Mouse (Mus musculus) liver, embryonic 12.5 days (tissue): ENCODE results near the gene Emc3. TPM values are rescaled to one million over a fixed set of nuclear protein-coding genes. Genes with fewer than 3 reads are reported as not detected.
A peak's percentile ranks its signal among the peaks of the same experiment; 100 is the strongest.

Source experiments
- ATAC-seq: fragments of 200-750 bp; cut with Nextera tagmentation; 2 replicates; pipeline ENCODE4 v1.8.0; 2017; ENCODE audit warnings: moderate number of reproducible peaks, mild to moderate bottlenecking, moderate library complexity
- H3K27ac ChIP-seq: fragments of 300-500 bp; sonication (generic); 2 replicates; pipeline ENCODE4 v1.5.1; 2016; ENCODE audit warnings: mild to moderate bottlenecking
- H3K27me3 ChIP-seq: fragments of 300-500 bp; sonication (generic); replicated peaks from 2 replicates; pipeline ENCODE4 v1.6.1; 2016; ENCODE audit warnings: mild to moderate bottlenecking, moderate library complexity
- H3K36me3 ChIP-seq: fragments of 300-500 bp; sonication (generic); 2 replicates; pipeline ENCODE4 v1.6.1; 2016; ENCODE audit warnings: mild to moderate bottlenecking, moderate library complexity
- H3K4me1 ChIP-seq: fragments of 300-500 bp; sonication (generic); 2 replicates; pipeline ENCODE4 v1.6.1; 2016
- H3K4me2 ChIP-seq: fragments of 300-500 bp; sonication (generic); 2 replicates; pipeline ENCODE4 v1.6.1; 2016; ENCODE audit warnings: mild to moderate bottlenecking, moderate library complexity
- H3K4me3 ChIP-seq: fragments of 300-500 bp; sonication (generic); 2 replicates; pipeline ENCODE4 v1.5.1; 2016; ENCODE audit warnings: mild to moderate bottlenecking, moderate library complexity
- H3K9ac ChIP-seq: fragments of 300-500 bp; sonication (generic); 2 replicates; pipeline ENCODE4 v1.6.1; 2016; ENCODE audit warnings: mild to moderate bottlenecking, moderate library complexity
- H3K9me3 ChIP-seq: fragments of 300-500 bp; sonication (generic); replicated peaks from 2 replicates; pipeline ENCODE4 v1.6.1; 2016; ENCODE audit warnings: mild to moderate bottlenecking, moderate library complexity
- WGBS: fragments of 180-500 bp; shearing (Covaris S2); methylation state at CpG from one replicate; pipeline ENCODE4 v1.1.7; 2016; ENCODE audit not compliant: insufficient replicate concordance; 5-methylcytosine and 5-hydroxymethylcytosine counted together
- polyA plus RNA-seq: library from polyadenylated mRNA; unstranded; fragments of >200 nt; fragmentation: Nextera tagmentation; extraction: Ambion mirVana; gene quantifications from 2 replicates; pipeline ENCODE4 v1.2.1, GENCODE M21; 2016

Gene Emc3
- polyA plus RNA-seq, 1 experiment from 2014 or later: 56.5 TPM

DNA sequence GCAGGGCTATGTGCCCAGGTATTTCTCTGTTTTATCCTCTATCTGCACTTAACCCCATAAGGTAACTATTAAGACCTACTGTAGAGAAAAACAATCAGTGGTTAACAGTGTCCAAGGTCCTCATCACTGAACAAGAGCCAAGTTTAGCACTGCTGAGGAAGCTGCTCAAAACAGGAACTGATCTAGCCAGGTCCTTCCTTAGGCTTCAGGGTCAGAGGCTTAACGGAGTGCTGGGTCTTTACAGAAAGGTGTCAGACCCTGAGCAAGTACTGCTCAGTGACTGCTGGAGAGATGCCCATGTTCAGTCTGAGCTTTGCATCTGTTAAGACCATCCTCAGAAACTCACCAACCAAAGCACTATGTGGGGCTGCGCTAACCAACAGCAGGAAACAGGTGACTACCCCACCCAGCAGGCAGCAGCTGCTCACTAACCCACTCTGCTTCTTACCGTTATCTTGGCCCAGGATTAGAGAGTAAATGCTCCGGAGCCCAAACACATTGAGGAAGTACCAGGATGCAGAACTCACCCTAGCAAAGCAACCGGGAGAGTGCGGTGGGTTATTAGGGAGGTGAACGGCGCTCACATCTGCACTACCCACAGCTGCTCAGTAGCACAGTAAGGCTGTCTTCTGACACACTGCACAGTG, 13.9 kb downstream of the Emc3 start:
- ATAC-seq: 0 out of 2 replicates have a peak, but pooled peaks have one; percentile 18
- H3K4me3 ChIP-seq: no peak overlapping the region
- H3K9ac ChIP-seq: no peak overlapping the region
- no peaks in the 10 kb centered on the region for H3K4me1 ChIP-seq
- peaks cover 99% of the 10 kb centered on the region for H3K36me3 ChIP-seq
- H3K4me2 ChIP-seq: no peak overlapping the region
- WGBS: 65% methylated on average over 8 of the region's 8 CpGs
- no peak overlapping the region for H3K27ac ChIP-seq
- H3K9me3 ChIP-seq: no peaks in the 10 kb centered on the region
- H3K27me3 ChIP-seq: no peaks in the 10 kb centered on the region

DNA sequence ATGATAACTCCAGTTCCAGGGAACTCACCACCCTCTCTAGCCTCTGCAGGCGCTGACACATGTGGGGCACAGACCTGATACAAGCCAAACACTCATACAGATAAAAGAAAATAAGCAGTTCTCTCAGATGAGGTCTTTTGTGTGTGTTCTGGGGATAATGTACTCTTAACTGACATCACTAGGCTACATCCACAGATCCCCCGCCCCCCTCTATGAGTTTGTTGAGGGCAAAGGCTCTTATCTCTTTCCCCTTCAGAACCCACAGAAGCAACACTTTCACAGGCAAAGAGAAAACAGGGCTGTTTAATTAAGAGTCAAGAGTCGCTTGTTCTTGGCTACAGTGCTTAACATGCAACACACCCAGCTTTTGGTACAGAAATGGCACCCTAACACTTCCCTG, 16.9 kb downstream of the Emc3 start:
- WGBS: 78% methylated on average over 3 of the region's 3 CpGs
- H3K27ac ChIP-seq: no peak overlapping the region
- no peak for ATAC-seq

DNA sequence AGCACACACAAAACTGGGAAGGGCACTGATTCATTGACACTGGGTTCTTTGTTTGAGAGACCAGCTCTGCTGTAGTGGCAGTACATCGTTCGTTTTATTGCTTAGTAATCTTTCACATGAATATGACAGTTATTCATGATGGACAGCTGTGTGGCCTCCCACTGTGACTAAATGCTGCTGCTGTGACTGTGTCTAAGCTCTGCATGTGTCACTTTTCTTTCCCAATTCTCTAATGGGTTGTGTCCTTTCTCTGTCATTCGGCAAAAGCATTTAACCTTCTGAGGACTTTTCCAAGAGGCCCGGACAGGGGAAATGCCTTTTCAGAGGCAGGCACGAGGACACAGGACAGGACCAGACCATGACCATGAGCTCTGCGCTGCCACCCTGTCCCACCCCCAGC, 17.5 kb downstream of the Emc3 start:
- H3K27ac ChIP-seq: no peak overlapping the region
- no peaks in the 10 kb centered on the region for H3K9me3 ChIP-seq
- ATAC-seq: no peak
- H3K27me3 ChIP-seq: no peaks in the 10 kb centered on the region
- no peaks in the 10 kb centered on the region for H3K4me1 ChIP-seq
- no peak overlapping the region for H3K9ac ChIP-seq
- H3K4me2 ChIP-seq: no peak overlapping the region
- peaks cover 67% of the 10 kb centered on the region for H3K36me3 ChIP-seq
- no peak overlapping the region for H3K4me3 ChIP-seq
- WGBS: 85% methylated on average over 6 of the region's 6 CpGs

More for the DNA sequence above, 16.9 kb downstream of the Emc3 start:
- H3K9me3 ChIP-seq: no peaks in the 10 kb centered on the region
- no peak overlapping the region for H3K4me2 ChIP-seq
- H3K36me3 ChIP-seq: peaks cover 73% of the 10 kb centered on the region
- H3K4me3 ChIP-seq: no peak overlapping the region
- H3K27me3 ChIP-seq: no peaks in the 10 kb centered on the region
- no peaks in the 10 kb centered on the region for H3K4me1 ChIP-seq
- H3K9ac ChIP-seq: no peak overlapping the region

DNA sequence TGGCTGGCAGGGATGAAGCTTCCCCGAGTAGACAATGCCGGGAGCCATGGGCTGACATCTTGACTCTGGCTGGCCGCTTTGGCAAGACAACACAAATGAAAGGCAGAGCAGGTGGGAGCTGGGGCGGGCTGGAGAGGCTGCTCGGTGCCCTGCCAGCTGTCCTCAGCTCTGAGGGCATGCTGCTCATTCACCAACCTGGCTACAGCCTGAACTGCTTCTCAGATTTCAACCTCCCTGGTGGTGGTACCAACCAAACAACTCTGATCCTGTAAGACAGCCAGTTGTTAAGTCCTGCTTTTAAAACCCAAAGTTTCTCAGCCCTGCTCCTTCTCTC, 22.5 kb downstream of the Emc3 start:
- peaks cover 17% of the 10 kb centered on the region for H3K36me3 ChIP-seq
- H3K4me2 ChIP-seq: no peak overlapping the region
- no peak for ATAC-seq
- no peaks in the 10 kb centered on the region for H3K9me3 ChIP-seq
- H3K4me1 ChIP-seq: no peaks in the 10 kb centered on the region
- H3K27ac ChIP-seq: no peak overlapping the region
- 61% methylated on average over 5 of the region's 5 CpGs for WGBS
- H3K4me3 ChIP-seq: no peak overlapping the region
- no peak overlapping the region for H3K9ac ChIP-seq
- H3K27me3 ChIP-seq: 0 out of 2 replicates have a peak, but pooled peaks cover 4% of the 10 kb centered on the region

DNA sequence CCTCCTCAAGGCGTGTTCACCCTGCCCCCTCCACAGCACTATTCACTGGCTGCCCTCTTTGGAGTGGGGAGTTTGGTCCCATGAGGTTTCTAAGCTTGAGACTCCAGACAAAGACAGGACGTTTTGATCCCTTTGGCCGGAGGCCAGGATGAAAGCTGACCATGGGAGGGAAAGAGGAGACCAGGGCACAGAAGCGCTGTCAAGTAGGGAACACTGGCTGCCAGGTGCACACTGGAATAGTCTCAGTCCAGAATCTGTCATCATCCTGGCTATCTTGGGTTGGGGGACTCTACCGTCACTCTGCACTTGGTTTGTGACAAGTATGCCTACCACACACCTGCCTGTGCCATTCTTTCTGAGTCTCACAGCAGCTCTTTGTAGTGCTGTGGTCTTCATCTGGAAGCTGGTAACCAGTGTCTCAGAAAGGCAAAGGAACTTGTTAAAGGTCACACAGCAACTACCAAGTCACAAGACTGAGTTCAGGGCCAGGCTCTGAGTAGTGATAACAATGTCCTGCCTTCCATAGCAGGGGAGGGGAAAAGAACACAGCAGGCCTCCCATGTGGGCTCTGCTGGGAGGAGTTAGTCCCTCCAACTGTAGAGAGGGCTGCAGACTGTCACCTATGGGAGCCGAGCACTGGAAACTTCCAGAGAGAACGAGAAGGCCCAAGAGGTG, 23.0 kb downstream of the Emc3 start:
- H3K4me2 ChIP-seq: no peak overlapping the region
- WGBS: 57% methylated on average over 7 of the region's 7 CpGs

DNA sequence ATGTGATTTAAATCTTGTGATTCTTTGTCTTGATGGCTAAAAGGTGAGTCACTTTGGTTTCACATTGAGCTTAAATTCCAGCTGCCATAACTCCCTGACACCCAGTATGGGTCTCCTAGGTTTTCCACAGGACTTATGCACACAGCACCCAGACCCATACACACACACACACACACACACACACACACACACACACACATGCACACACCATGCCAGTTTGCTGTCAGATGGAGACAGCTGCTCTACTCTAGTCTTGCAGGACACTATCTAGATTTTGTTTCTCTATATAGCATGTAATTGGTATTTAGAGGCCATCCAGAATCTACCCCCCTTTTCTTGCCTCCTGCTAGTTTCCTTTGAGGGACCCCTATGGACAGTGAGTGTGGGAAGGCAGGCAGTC, 24.3 kb downstream of the Emc3 start:
- Histone ChIP-seq H3K27ac (no peak overlapping the region), H3K27me3 (peaks cover 20% of the 10 kb centered on the region), H3K9ac (no peak overlapping the region), H3K9me3 (no peaks in the 10 kb centered on the region), H3K36me3 (0 out of 2 replicates have a peak, but pooled peaks cover 2% of the 10 kb centered on the region), H3K4me2 (no peak overlapping the region), H3K4me1 (no peaks in the 10 kb centered on the region), H3K4me3 (no peak overlapping the region)
- ATAC-seq: no peak

More for the DNA sequence above, 23.0 kb downstream of the Emc3 start:
- no peak overlapping the region for H3K9ac ChIP-seq
- H3K27ac ChIP-seq: no peak overlapping the region
- no peaks in the 10 kb centered on the region for H3K4me1 ChIP-seq
- no peaks in the 10 kb centered on the region for H3K9me3 ChIP-seq
- peaks cover 11% of the 10 kb centered on the region for H3K36me3 ChIP-seq
- no peak overlapping the region for H3K4me3 ChIP-seq
- H3K27me3 ChIP-seq: peaks cover 7% of the 10 kb centered on the region; the same call in 1 of the 2 replicates
- no peak for ATAC-seq

DNA sequence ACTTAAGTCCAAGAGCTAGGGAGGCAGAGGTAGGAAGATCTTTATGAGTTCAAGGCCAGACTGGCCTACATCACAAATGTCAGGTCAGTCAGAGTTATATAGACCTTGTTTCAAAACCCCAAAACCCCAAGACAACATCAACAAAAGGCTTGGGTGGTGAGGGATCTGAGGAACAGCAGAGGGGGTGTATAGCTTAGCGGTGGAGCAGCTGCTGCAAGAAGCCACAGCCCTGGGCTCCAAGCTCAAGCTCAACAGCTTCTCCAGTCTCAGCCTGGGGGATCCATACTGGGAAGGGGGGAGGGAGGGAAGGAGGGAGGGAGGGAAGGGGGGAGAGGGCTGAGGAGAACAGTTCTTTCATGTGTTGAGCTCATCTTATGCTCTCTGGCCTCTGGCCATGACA, 25.8 kb downstream of the Emc3 start:
- Histone ChIP-seq H3K9me3 (no peaks in the 10 kb centered on the region), H3K4me3 (no peak overlapping the region), H3K27ac (no peak overlapping the region), H3K4me2 (no peak overlapping the region), H3K27me3 (peaks cover 34% of the 10 kb centered on the region), H3K9ac (no peak overlapping the region), H3K4me1 (peaks cover 4% of the 10 kb centered on the region; the same call in 1 of the 2 replicates), H3K36me3 (no peaks in the 10 kb centered on the region)
- 78% methylated on average over 1 of the region's 1 CpGs for WGBS
- ATAC-seq: no peak

DNA sequence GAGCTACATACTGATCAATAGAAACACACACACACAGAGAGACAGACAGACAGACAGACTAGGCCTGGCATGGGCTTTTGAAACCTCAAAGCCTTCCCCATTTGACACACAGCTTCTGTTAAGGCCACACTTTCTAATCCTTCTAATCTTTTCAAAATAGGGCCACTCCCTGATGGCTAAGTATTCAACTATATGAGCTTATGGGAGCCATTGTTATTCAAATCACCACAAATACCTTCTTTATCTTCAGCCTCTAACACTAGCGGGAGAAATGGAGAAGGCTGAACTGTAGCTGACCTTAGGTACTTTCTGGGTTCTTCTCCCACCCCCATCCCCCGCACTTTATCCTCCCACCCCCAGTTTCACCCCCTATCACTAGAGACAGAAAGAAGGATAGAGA, 28.7 kb downstream of the Emc3 start:
- no peaks in the 10 kb centered on the region for H3K36me3 ChIP-seq
- H3K27me3 ChIP-seq: peaks cover 60% of the 10 kb centered on the region
- H3K9me3 ChIP-seq: no peaks in the 10 kb centered on the region
- H3K4me2 ChIP-seq: no peak overlapping the region
- H3K27ac ChIP-seq: no peak overlapping the region
- WGBS: 61% methylated on average over 2 of the region's 2 CpGs
- ATAC-seq: no peak
- peaks cover 4% of the 10 kb centered on the region; the same call in 1 of the 2 replicates for H3K4me1 ChIP-seq
- no peak overlapping the region for H3K9ac ChIP-seq
- H3K4me3 ChIP-seq: no peak overlapping the region

DNA sequence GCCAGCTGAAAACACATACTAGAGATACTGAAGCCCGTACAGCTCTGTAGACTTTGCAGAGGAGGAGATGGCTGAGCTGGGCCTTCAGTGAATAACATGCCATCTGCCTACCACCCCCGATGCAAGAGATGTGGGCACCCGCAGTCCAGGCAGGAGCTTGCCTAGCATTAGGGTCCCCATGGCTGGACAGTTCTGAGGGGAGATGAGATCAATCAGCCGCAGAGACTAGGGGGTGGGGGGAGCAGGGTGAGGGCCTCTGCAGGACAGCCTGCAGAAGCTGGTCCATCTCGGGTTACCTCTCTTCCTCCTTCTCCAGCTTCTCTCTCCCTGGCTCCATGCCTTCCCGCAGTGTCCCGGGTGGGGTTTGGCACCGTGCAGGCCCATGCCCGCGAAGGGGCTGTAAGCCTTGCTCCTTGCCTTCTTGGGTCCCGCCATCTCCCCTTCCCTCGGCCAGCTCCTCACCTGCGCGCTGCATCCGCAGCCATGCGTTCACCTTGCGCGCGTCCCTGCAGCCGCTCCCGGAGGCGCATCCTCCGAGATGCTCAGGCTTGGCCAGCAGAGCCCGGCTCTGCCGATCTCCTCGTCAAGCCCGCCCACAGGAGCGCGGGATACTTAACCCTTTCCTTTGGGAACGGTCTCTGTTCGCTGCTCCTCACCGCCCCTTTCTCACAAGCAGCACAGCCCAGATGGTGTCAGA, 29.9 kb downstream of the Emc3 start, which contains the start of gene Prrt3:
Prrt3 (minus strand) TSS at position 544 of the 697 bp plus-strand sequence.
- H3K4me2 ChIP-seq: peak within 1 kb of the TSS; percentile 38
- peaks cover 4% of the 10 kb centered on the region; the same call in 1 of the 2 replicates for H3K4me1 ChIP-seq
- no peak within 1 kb of the TSS for H3K27ac ChIP-seq
- H3K9me3 ChIP-seq: no peaks in the 10 kb centered on the region
- H3K36me3 ChIP-seq: no peaks in the 10 kb centered on the region
- no peak within 1 kb of the TSS for H3K4me3 ChIP-seq
- ATAC-seq: no peak
- no peak within 1 kb of the TSS for H3K9ac ChIP-seq
- H3K27me3 ChIP-seq: peaks cover 72% of the 10 kb centered on the region
- WGBS: 13% methylated on average over 32 of the region's 32 CpGs

DNA sequence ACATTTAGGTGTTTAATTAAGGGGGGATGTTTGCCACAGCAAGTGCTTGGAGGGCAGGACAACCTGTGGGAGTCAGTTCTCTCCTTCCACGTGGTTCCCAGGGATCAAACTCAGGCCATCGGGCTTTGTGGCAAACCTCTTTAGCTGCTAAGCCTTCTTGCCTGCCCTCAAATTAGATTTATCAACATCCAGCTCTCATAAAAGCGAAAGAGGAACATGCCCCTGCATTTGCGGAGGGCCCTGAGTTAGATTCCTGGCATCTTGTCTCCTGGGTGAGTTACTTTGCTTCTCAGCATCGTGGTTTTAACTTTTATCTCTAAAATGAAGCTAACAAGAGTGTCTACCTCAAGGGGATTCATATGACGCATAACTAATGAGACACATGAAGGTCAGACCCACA, 32.1 kb downstream of the Emc3 start:
- no peak overlapping the region for H3K4me2 ChIP-seq
- 40% methylated on average over 6 of the region's 6 CpGs for WGBS
- no peak overlapping the region for H3K9ac ChIP-seq
- peaks cover 17% of the 10 kb centered on the region for H3K4me1 ChIP-seq
- no peaks in the 10 kb centered on the region for H3K9me3 ChIP-seq
- ATAC-seq: no peak
- no peak overlapping the region for H3K27ac ChIP-seq
- no peak overlapping the region for H3K4me3 ChIP-seq
- no peaks in the 10 kb centered on the region for H3K36me3 ChIP-seq
- H3K27me3 ChIP-seq: peaks cover 94% of the 10 kb centered on the region

DNA sequence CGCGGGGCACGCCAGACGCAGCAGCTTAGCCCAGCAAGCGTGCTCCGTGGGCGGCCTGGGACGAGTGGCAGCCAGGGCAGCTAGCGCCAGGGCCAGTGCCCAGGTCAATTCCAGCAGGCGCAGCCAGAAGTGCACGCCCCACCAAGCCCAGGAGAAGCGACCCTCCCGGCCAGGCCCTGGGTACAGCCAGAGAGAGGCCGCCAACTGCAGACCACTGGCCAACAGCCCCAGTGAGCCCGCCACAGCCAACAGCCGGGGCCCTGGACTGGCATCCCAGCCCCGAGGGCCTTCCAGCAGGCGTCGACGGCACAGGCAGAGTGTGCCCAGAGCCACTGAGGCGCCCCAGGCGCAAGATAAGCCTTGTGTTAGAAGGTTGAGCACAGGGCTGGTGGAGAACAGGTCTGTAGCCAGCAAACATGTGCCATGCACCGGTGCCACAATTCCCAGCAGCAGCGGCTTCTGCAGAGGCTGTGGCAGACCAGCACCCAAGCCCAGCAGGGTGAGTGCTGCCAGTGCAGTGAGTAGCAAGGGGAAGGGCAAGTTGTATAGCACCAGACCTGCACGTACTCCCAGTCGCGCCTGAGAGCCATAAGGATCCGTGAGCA, 36.3 kb downstream of the Emc3 start:
- no peak for ATAC-seq
- H3K4me1 ChIP-seq: peaks cover 16% of the 10 kb centered on the region
- H3K4me2 ChIP-seq: peak overlapping the region; percentile 76
- peak overlapping the region; percentile 51 for H3K4me3 ChIP-seq
- peaks cover 9% of the 10 kb centered on the region for H3K36me3 ChIP-seq
- H3K9me3 ChIP-seq: no peaks in the 10 kb centered on the region
- H3K27ac ChIP-seq: no peak overlapping the region
- peaks cover 61% of the 10 kb centered on the region for H3K27me3 ChIP-seq
- H3K9ac ChIP-seq: peak overlapping the region; percentile 59
- WGBS: 33% methylated on average over 28 of the region's 28 CpGs

DNA sequence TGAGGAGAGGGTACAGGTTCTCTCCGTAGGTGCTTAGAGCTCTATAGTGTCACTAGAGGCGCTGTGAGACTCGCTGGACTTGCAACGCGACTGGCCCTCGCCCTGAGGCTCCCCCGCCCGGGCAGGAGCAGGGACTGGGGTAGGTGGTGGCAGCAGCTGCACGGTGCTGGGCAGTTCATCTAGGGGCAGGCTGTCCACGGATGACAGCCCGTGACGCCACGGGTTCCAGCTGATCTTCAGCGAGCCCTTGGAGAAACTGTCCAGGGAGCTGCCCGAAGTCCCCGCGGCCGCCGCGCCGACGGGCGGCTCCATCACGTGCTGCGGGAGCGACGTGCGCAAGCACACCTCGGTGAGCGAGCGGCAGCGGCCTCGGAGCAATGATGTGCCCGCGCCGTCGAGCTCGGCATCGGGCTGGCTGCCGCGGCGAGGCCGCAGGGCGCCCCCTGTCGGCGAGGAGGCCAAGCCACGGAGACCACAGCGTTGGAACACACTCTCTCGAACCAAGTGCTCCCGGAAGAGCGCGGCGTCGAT, 37.1 kb downstream of the Emc3 start:
- H3K36me3 ChIP-seq: peaks cover 17% of the 10 kb centered on the region
- H3K4me3 ChIP-seq: peak overlapping the region; percentile 51
- peaks cover 52% of the 10 kb centered on the region for H3K27me3 ChIP-seq
- 1% methylated on average over 54 of the region's 54 CpGs for WGBS
- ATAC-seq: peak; percentile 74
- peak overlapping the region; percentile 59 for H3K9ac ChIP-seq
- H3K9me3 ChIP-seq: no peaks in the 10 kb centered on the region
- H3K4me1 ChIP-seq: peaks cover 16% of the 10 kb centered on the region
- no peak overlapping the region for H3K27ac ChIP-seq
- peak overlapping the region; percentile 76 for H3K4me2 ChIP-seq
